Mouse (Mus musculus) kidney, adult 10 weeks (tissue): Measurements from ENCODE around the gene Kctd14. TPM values are rescaled to one million over a fixed set of nuclear protein-coding genes. Genes with fewer than 3 reads are reported as not detected.

Experiments used
- polyA plus RNA-seq: library from polyadenylated mRNA; stranded (reverse); fragments of 350-450 nt; fragmentation: Illumina TruSeq; extraction: RNeasy Lipid Tissue Mini Kit (QIAGEN cat#74804); gene quantifications from one replicate; pipeline ENCODE4 v1.2.3, GENCODE M21; 2014; ENCODE audit warnings: low read depth, low replicate concordance

Kctd14 gene
- polyA plus RNA-seq, result 2.1 TPM

GRCm38 (mm10) chr7:97451023-97451422, at the start of gene Kctd14:
Gene Kctd14, plus strand, starts transcription at chr7:97451323.

GRCm38 (mm10) chr7:97416906-97417777, 34.0 kb upstream of the Kctd14 start, which contains the start of gene Thrsp:
Gene Thrsp, minus strand, starts transcription at chr7:97417730.

GRCm38 (mm10) chr7:97480821-97481339, 29.8 kb downstream of the Kctd14 start, which contains the start of gene Ints4:
Gene Ints4, plus strand, starts transcription at chr7:97480956.

Other genes starting within 250 kb of the Kctd14 start
- not detected for gene Usp35, start 119.3 kb upstream of the Kctd14 start, polyA plus RNA-seq
- 4.4 TPM for gene Kctd21, start 119.0 kb upstream of the Kctd14 start, polyA plus RNA-seq
- 12.3 TPM for gene Alg8, start 79.7 kb upstream of the Kctd14 start, polyA plus RNA-seq
- gene Ndufc2, start 51.3 kb upstream of the Kctd14 start, polyA plus RNA-seq, result 355 TPM
- gene Thrsp, start 33.6 kb upstream of the Kctd14 start, polyA plus RNA-seq, result 2.4 TPM
- gene Ints4, start 29.6 kb downstream of the Kctd14 start, polyA plus RNA-seq, result 51.1 TPM
- gene Aamdc, start 128.2 kb downstream of the Kctd14 start, polyA plus RNA-seq, result 41.4 TPM
- gene Rsf1, start 128.6 kb downstream of the Kctd14 start, polyA plus RNA-seq, result 17.0 TPM
- 61.8 TPM for gene Clns1a, start 245.3 kb downstream of the Kctd14 start, polyA plus RNA-seq